Mouse (Mus musculus) layer of hippocampus, postnatal 36 days (tissue): ENCODE results near the gene Rhoh. TPM values are rescaled to one million over a fixed set of nuclear protein-coding genes. Genes with fewer than 3 reads are reported as not detected.
A peak's percentile ranks its signal among the peaks of the same experiment; 100 is the strongest.

ENCODE experiments used
- DNase-seq, 2 experiments: peaks; one replicate each; pipeline ENCODE4 v3.0.0; 2022
- total RNA-seq, 2 experiments: library from RNA; stranded (reverse); gene quantifications; 2 replicates each; pipeline ENCODE4 v1.2.3; 2021

The Rhoh gene
- total RNA-seq, 2 experiments from 2014 or later, result 0.75 to 1.0 TPM

DNA sequence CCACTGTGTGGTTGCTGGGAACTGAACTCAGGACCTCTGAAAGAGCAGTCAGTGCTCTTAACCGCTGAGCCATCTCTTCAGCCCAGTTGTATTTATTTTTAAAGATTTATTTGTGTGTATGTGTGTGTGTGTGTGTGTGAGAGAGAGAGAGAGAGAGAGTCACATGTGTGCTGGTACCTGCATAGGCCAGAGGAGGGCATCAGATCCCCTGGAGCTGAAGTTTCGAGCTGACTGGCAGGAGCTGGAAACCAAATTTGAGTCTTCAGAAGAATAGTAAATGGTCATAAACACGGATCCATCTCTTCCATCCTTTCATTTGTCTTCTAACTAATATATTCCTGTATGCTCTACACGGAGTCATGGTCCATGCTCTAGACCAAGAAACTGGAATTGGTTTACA, 72.2 kb downstream of the Rhoh start:
- no peak for DNase-seq

DNA sequence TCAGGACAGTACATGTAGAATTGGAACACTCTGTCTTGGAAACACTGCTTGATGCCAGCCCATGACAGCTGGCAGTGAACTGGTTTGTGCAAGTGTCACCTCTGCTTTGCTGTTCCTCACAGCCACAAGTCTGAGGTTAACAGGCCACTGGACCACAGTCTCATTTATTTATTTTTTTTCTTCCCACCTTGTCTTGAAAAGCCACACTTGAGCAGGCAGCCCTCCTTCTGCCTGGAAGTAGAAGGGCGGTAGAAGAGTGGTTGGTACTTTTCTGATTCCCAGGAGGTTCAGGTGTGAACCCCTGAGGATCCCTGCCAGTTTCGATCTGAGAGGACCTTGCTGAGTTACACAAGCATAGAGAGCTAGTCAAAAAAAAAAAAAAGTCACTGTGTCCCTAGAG, 72.8 kb downstream of the Rhoh start:
- no peak for DNase-seq

DNA sequence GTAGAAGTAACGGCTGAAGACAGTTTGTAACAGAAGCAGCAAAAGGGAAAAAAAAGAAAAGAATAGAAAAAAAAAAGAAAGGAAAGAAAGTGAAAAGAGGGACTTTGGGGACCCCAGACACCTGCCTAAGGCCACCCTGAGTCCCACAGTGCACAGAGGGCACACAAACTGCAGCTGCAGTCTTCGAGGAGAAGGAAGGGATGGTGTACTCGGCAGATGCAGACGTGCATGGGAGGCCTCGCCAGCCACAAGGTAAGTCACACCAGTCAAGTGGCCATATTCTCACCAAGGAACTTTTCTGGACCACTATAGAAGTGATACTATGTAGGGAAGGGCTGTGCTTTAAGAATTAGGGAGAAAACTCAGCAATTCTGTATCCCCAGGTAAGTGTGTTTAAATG, 73.8 kb downstream of the Rhoh start, which contains the start of gene Chrna9:
Chrna9 (plus strand) TSS at position 139 of the 400 bp plus-strand sequence.
- no peak for DNase-seq

DNA sequence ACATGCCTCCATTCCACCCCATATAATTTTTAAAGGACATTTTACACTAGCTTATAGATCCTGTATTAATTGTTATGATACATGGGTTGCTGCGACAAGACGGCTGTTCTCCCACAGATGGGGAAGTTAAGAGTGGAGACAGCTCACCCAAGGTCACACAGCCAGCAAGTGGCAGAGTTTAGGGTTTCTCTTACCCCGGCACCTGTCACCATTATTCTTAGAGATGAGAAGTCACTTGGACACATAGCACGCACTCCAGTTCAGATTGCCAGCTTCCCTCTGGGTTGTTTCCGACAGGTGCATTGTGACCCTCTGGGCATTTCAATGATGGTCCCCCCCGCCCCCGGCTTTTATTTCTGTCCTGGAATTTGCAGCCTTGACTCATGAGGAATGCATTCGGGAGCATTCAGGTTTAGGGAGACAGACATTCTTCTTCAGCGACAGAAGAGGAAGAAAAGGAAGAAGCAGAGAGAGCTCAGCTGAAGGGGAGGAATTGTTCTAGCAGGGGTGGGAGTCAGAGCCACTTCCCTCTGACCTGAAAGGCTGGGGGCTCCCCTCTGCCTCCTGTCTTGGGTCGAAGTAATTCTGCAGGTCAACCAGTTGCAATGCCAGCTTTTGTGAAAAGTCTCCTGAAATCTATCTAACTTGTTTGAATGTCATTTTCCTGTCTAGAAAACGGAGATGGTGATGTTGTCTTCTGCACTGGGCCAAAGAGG, 76.2 kb downstream of the Rhoh start:
- no peak for DNase-seq

DNA sequence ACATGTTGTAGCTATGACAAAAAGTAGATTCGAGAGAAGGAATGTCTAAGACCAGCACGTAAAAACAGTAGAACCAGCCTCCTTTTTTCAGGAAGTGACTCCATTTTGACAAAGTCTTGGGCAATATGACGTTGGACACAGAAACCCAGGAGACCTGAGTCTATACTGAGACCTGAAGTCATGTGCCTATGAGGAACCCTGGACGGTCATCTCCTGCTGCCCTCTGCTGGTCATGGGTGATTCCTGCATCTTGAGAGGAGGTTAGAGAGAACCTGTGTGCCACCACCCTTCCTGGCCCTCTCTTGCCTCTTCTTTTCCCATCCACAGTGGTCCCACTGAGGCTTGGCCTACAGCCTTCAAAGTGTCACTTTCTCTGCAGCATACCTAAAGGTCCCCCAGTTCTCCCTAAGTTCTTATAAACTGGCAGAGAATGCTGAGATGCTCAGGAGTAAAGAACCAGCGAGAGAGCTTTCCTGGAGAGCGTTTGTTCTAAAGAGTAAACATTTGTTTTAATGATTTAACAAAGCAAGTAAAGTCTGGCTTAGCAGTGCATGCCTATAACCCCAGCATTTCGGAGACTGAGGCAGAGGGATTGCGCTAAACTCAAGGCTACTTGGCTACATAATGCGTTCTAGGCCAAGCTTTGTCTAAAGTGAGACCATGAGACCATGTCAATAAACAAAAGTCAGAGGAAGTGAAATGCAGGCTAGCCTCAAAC, 77.1 kb downstream of the Rhoh start:
- DNase-seq, result peak; percentile 66 to 79

DNA sequence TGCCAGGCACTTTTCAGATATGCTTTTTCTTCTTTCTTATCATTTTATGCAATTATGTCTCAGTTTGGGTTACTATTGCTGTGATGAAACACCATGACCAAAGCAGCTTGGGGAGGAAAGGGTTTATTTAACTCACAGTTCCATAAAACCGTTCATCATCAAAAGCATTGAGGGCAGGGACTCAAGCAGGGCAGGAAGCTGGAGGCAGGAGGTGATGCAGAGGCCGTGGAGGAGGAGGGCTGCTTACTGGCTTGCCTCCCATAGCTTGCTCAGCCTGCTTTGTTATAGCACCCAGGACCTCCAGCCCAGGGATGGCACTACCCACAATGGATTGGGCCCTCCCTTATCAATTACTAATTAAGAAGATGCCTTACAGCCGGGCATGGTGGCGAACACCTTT, 80.1 kb downstream of the Rhoh start:
- DNase-seq, result no peak

Other genes with a start within 250 kb of the Rhoh start
- gene Pds5a, start 162.9 kb upstream of the Rhoh start, total RNA-seq, result 10 to 100 TPM; 86.5 to 91.9 TPM
- gene N4bp2, start 97.7 kb upstream of the Rhoh start, total RNA-seq, result 10 to 100 TPM; 10.4 to 16.1 TPM
- not detected for gene Chrna9, start 73.7 kb downstream of the Rhoh start, total RNA-seq
- gene 9130230L23Rik, start 143.1 kb downstream of the Rhoh start, total RNA-seq, result not detected